Mouse (Mus musculus): ENCODE data around the gene Cdh13. TPM values are rescaled to one million over a fixed set of nuclear protein-coding genes. Genes with fewer than 3 reads are reported as not detected.

The Cdh13 gene
- polyA plus RNA-seq, 1 experiment = 56.6 TPM

- H3K79me2 ChIP-seq (ENCODE audit: control insufficient read depth, insufficient read depth) = no peaks in the 10 kb centered on the region
- H3K36me3 ChIP-seq (ENCODE audit: control insufficient read depth, insufficient read depth) = peaks cover 5% of the 10 kb centered on the region
- TF ChIP-seq REST (IDR thresholded peaks at IDR 0.05; ENCODE audit: insufficient read depth, insufficient read length) = no peak
- no peak for TF ChIP-seq MAX (IDR thresholded peaks at IDR 0.05; ENCODE audit: low read depth)
- TF ChIP-seq POLR2A (IDR thresholded peaks at IDR 0.05; ENCODE audit: insufficient read length, low read depth) = no peak
- H3ac ChIP-seq (ENCODE audit: control insufficient read depth, insufficient read length) = no peak overlapping the region
- no peaks in the 10 kb centered on the region for H3K27me3 ChIP-seq (ENCODE audit: control insufficient read depth, insufficient read depth, insufficient read length)
- no peak overlapping the region for H3K4me2 ChIP-seq (ENCODE audit: low read depth)
- H3K4me3 ChIP-seq = no peak overlapping the region
Measured at GRCm38 (mm10) chr8:118320566-118320965, 37.0 kb downstream of the Cdh13 start.

DNA sequence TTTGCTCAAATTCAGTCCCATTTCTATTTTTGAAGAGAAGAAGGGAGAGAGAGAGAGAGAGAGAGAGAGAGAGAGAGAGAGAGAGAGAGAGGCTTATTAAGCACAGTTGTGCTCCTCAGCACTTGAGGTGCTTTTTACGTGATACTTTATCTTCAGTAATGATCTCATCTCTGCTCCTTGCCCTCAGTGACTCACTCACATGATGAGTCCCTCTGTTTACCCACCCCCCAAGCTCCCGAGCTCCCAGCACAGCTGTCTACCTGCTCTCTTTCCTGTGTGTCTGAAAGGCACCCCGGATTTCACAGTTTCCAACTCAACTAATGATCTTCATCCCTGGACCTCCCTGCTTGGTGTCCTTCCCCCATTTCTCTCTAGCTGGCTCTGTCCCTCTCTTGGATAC is 39.9 kb downstream of the Cdh13 start:
- no peak overlapping the region for H3K4me2 ChIP-seq (ENCODE audit: low read depth)
- H3K4me3 ChIP-seq = no peak overlapping the region
- H3ac ChIP-seq (ENCODE audit: control insufficient read depth, insufficient read length) = no peak overlapping the region
- no peaks in the 10 kb centered on the region for H3K27me3 ChIP-seq (ENCODE audit: control insufficient read depth, insufficient read depth, insufficient read length)
- no peaks in the 10 kb centered on the region for H3K79me2 ChIP-seq (ENCODE audit: control insufficient read depth, insufficient read depth)
- peaks cover 5% of the 10 kb centered on the region for H3K36me3 ChIP-seq (ENCODE audit: control insufficient read depth, insufficient read depth)
- TF ChIP-seq E2F4 (IDR thresholded peaks at IDR 0.05; ENCODE audit: insufficient read depth) = no peak
- peak in 1 of 3 experiments; percentile 34 for TF ChIP-seq MYOD1 (IDR thresholded peaks at IDR 0.05; ENCODE audit: control insufficient read depth in 1 of 3, insufficient read length in 2 of 3, low read depth in 2 of 3)
- no peak for TF ChIP-seq POLR2AphosphoS2 (IDR thresholded peaks at IDR 0.05; ENCODE audit: insufficient read length, low read depth)
- TF ChIP-seq USF1 (IDR thresholded peaks at IDR 0.05; ENCODE audit: low read depth) = no peak
- no peak for TF ChIP-seq MAX (IDR thresholded peaks at IDR 0.05; ENCODE audit: low read depth)
- TF ChIP-seq TCF3 (IDR thresholded peaks at IDR 0.05; ENCODE audit: insufficient read length, low read depth) = no peak
- TF ChIP-seq TCF12 (IDR thresholded peaks at IDR 0.05; ENCODE audit: insufficient read depth, poor library complexity, severe bottlenecking) = no peak
- TF ChIP-seq SRF (IDR thresholded peaks at IDR 0.05; ENCODE audit: control insufficient read depth, insufficient read length, low read depth) = no peak
- TF ChIP-seq CEBPB (IDR thresholded peaks at IDR 0.05; ENCODE audit: insufficient read depth, poor library complexity, severe bottlenecking) = no peak
- peak in 2 of 3 experiments; percentile 2 to 28 for TF ChIP-seq MYOG (IDR thresholded peaks at IDR 0.05; ENCODE audit: control insufficient read depth in 1 of 3, insufficient read depth in 1 of 3, insufficient read length in 2 of 3, low read depth in 2 of 3)
- no peak for TF ChIP-seq REST (IDR thresholded peaks at IDR 0.05; ENCODE audit: insufficient read depth, insufficient read length)

DNA sequence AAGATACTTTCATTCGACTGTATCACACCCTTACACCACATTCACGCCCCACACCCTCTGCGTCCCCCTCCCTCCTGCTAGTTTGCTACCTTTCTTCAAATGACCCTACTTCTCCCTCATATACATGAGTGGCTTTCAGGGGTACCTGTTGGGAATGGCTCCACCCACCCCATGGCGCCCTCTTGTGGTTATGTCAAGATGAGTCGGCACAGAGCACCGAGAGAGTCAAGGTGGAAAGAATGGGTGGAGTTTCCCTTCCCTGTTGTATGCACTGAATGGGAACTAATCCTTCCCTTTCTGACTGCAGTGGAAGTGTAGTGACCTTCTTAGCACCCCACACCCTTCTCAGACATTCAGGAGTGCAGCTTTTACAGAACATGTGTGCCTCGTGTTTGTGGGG is 51.4 kb downstream of the Cdh13 start:
- Histone ChIP-seq H3K79me2 (ENCODE audit: control insufficient read depth, insufficient read depth) (peaks cover 4% of the 10 kb centered on the region), H3K36me3 (ENCODE audit: control insufficient read depth, insufficient read depth) (no peaks in the 10 kb centered on the region), H3K4me3 (no peak overlapping the region), H3K4me2 (ENCODE audit: low read depth) (no peak overlapping the region), H3K27me3 (ENCODE audit: control insufficient read depth, insufficient read depth, insufficient read length) (no peaks in the 10 kb centered on the region), H3ac (ENCODE audit: control insufficient read depth, insufficient read length) (no peak overlapping the region)
- no peak for TF ChIP-seq CEBPB (IDR thresholded peaks at IDR 0.05; ENCODE audit: insufficient read depth, poor library complexity, severe bottlenecking)
- no peak for TF ChIP-seq SRF (IDR thresholded peaks at IDR 0.05; ENCODE audit: control insufficient read depth, insufficient read length, low read depth)
- no peak for TF ChIP-seq TCF12 (IDR thresholded peaks at IDR 0.05; ENCODE audit: insufficient read depth, poor library complexity, severe bottlenecking)
- no peak for TF ChIP-seq TCF3 (IDR thresholded peaks at IDR 0.05; ENCODE audit: insufficient read length, low read depth)

- TF ChIP-seq MYOD1 (IDR thresholded peaks at IDR 0.05; ENCODE audit: control insufficient read depth in 1 of 3, insufficient read length in 2 of 3, low read depth in 2 of 3) (no peak), E2F4 (IDR thresholded peaks at IDR 0.05; ENCODE audit: insufficient read depth) (no peak), POLR2AphosphoS2 (IDR thresholded peaks at IDR 0.05; ENCODE audit: insufficient read length, low read depth) (no peak), TCF12 (IDR thresholded peaks at IDR 0.05; ENCODE audit: insufficient read depth, poor library complexity, severe bottlenecking) (no peak), MYOG (IDR thresholded peaks at IDR 0.05; ENCODE audit: control insufficient read depth in 1 of 3, insufficient read depth in 1 of 3, insufficient read length in 2 of 3, low read depth in 2 of 3) (no peak), CEBPB (IDR thresholded peaks at IDR 0.05; ENCODE audit: insufficient read depth, poor library complexity, severe bottlenecking) (no peak), POLR2A (IDR thresholded peaks at IDR 0.05; ENCODE audit: insufficient read length, low read depth) (no peak), REST (IDR thresholded peaks at IDR 0.05; ENCODE audit: insufficient read depth, insufficient read length) (no peak), SRF (IDR thresholded peaks at IDR 0.05; ENCODE audit: control insufficient read depth, insufficient read length, low read depth) (no peak), TCF3 (IDR thresholded peaks at IDR 0.05; ENCODE audit: insufficient read length, low read depth) (no peak), MAX (IDR thresholded peaks at IDR 0.05; ENCODE audit: low read depth) (no peak), USF1 (IDR thresholded peaks at IDR 0.05; ENCODE audit: low read depth) (no peak)
- H3K36me3 ChIP-seq (ENCODE audit: control insufficient read depth, insufficient read depth) = no peaks in the 10 kb centered on the region
- H3K79me2 ChIP-seq (ENCODE audit: control insufficient read depth, insufficient read depth) = no peaks in the 10 kb centered on the region
- no peak overlapping the region for H3ac ChIP-seq (ENCODE audit: control insufficient read depth, insufficient read length)
- H3K4me3 ChIP-seq = no peak overlapping the region
- no peak overlapping the region for H3K4me2 ChIP-seq (ENCODE audit: low read depth)
- no peaks in the 10 kb centered on the region for H3K27me3 ChIP-seq (ENCODE audit: control insufficient read depth, insufficient read depth, insufficient read length)
Measured at GRCm38 (mm10) chr8:118339711-118340110, 56.2 kb downstream of the Cdh13 start.

DNA sequence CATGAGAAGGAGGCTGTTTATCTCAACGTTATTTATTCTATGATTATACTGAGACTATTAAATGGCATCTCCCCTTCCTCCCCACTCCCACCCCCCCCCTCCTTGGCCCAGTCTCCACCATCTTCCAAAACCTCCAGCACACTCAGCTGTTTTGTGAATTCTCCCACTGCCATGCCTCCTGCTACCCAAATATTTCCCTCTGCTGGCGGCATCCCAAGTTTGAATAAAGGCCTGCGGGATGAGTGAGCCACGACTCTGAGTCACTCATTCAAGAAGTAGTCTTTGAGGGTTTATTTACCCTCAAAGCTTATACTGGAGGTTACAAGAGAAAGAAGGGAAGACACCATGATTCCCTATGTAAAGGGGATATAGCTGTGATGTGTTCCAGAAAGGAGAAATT is 59.7 kb downstream of the Cdh13 start:
- H3K36me3 ChIP-seq (ENCODE audit: control insufficient read depth, insufficient read depth) = no peaks in the 10 kb centered on the region
- H3ac ChIP-seq (ENCODE audit: control insufficient read depth, insufficient read length) = no peak overlapping the region
- TF ChIP-seq MYOD1 (IDR thresholded peaks at IDR 0.05; ENCODE audit: control insufficient read depth in 1 of 3, insufficient read length in 2 of 3, low read depth in 2 of 3) (no peak), E2F4 (IDR thresholded peaks at IDR 0.05; ENCODE audit: insufficient read depth) (no peak), MAX (IDR thresholded peaks at IDR 0.05; ENCODE audit: low read depth) (no peak), SRF (IDR thresholded peaks at IDR 0.05; ENCODE audit: control insufficient read depth, insufficient read length, low read depth) (no peak), REST (IDR thresholded peaks at IDR 0.05; ENCODE audit: insufficient read depth, insufficient read length) (no peak), TCF3 (IDR thresholded peaks at IDR 0.05; ENCODE audit: insufficient read length, low read depth) (no peak)
- H3K27me3 ChIP-seq (ENCODE audit: control insufficient read depth, insufficient read depth, insufficient read length) = no peaks in the 10 kb centered on the region
- no peak overlapping the region for H3K4me3 ChIP-seq
- no peak overlapping the region for H3K4me2 ChIP-seq (ENCODE audit: low read depth)
- H3K79me2 ChIP-seq (ENCODE audit: control insufficient read depth, insufficient read depth) = peaks cover 4% of the 10 kb centered on the region

Measured in myocyte (in vitro differentiated cells).